Mouse (Mus musculus) retina, embryonic 14.5 days (tissue): Measurements from ENCODE around the gene Hrh2.

Experiments
- DNase-seq: peaks from one replicate; pipeline ENCODE4 v3.0.0-alpha.2; 2015; ENCODE audit warnings: low spot score

The Hrh2 gene

DNA sequence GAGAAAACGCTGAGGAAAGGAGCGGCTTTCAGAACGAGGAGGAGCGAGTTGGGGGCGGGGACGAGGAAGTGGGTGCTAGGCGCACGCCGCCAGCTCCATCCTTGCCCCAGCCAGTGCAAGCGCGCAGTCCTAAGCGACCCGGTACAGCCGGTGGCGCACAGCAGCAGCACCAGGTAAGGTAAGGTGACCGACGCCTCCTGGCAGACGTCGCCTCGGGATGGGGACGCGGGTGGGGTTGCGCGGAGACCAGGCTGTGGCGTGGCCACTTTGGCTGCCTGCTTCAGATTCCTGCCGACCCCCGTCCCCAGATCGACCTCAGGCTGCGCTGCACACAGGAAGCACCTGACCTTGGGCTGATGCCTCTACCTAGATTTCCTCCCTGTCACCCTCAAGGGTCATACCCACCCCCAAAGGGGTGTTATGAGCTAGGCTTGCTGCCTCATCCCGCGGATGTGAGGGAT lies at the start of gene Hrh2:
Hrh2 (plus strand) TSS at position 109 of the 461 bp plus-strand sequence.
- no peak for DNase-seq

DNA sequence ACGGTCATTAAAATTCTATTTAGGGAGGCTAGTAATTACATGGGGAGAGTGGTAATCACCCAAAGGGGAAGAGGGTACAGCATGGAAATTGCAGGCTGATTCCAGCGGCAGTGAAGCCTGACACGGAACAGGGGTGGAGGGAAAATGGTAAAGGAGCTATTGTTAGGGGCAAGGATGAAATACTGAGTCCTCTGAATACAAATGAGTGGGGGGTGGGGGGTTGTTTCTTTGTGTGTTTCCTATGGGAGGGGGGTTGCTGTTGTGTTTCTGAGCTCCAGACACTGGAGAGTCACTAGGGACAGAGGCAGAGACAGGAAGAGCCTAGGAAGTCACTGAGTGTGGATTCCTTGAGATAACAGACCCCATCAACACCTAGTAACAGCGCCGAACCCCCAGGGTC lies 48.1 kb upstream of the Hrh2 start:
- DNase-seq: no peak

DNA sequence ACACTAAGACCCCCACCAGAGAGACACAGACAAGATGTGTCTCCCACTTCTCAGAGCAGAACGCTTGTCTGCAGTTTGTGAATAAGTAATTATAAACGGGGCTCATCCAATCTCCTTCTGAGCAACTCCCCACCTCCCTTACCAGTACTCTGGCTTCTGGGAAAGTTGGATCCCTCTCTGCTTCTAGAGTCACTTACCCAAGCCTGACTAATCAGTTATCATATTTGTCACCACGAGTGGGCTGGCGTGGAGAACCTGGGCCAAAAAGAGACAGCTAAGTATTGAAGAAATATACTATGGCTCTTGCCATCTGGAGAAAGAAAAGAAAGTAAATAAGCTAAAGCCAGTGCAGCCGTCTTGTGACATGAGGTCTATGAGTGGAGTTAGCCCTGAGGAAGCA lies 47.3 kb upstream of the Hrh2 start:
- DNase-seq: no peak

DNA sequence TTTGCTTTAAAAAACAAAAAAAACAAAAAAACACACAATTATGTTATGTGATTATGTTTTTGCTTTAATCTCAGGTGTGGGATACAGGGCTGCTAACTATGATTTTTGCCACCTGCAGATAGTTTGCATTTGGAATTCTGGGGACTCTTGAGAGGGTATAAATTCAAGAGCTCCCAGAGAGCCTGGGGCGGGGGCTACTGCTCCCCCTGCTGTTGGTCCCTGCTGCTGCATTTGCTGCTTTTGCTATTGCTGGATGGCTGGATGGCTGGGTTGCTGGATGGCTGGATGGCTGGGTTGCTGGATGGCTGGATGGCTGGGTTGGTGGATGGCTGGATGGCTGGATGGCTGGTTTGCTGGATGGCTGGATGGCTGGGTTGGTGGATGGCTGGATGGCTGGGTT lies 44.6 kb upstream of the Hrh2 start:
- DNase-seq: peak; percentile 27

DNA sequence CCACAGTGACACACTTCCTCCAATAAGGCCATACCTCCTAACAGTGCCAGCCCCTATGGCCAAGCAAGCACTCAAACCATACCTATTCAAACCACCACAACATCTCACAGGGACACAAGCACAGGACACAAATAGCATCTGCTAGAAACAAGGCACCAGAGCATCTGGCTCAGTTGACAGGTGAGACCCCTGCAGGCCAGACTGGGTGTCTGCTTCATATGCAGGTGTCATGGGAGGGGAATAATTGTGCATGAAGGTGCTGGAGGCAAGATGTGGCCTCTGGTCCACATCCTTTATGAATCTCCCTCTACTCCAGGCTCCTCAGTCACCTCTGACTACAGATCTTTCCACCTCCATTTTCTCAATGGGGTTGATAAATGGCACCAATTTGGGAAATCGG lies 39.5 kb upstream of the Hrh2 start:
- DNase-seq: no peak

DNA sequence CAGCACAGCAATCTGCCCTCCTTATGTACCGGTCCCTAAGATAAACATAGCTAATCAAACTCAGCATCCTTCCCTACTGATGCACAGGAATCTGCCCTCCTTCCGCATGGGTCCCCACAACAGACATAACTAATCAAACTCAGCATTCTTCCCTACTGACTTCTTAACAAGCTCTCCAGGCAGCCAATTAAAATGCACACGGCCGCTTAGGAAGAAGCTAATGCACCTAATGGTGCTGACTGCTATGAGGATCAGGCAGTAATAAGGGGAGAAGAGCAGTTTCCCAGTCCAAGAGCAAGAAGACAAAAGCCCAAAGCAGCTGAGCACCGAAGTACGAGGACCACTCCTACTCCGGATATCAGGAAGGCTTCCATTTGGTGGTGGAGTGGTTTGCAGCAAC lies 39.0 kb upstream of the Hrh2 start:
- peak; percentile 61 for DNase-seq

DNA sequence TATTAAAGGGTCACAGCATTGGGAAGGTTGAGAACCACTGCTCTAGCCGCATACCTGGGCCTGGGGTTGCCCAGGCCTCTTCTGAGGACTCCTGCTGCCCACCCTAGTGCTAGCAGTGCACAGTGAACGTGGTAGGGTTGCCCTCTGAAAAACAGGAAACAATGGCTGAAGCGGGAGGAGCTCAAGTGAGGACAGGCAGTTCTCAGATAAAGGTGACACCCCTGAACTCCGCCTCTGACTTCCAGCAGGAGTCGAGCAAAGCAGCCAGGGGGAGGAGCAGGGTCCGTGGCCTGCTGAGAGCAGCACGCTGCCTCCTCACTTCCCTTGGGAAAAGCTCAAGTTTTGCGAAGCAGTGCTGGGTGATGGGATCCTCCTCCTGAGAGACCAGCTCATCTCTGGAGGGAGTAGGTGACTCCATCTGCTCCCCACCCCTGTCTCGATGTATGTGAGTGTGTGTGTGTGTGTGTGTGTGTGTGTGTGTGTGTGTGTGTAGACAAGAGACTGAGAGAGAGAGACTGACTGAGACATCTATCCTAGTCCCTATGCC lies 38.2 kb upstream of the Hrh2 start:
- DNase-seq: no peak

DNA sequence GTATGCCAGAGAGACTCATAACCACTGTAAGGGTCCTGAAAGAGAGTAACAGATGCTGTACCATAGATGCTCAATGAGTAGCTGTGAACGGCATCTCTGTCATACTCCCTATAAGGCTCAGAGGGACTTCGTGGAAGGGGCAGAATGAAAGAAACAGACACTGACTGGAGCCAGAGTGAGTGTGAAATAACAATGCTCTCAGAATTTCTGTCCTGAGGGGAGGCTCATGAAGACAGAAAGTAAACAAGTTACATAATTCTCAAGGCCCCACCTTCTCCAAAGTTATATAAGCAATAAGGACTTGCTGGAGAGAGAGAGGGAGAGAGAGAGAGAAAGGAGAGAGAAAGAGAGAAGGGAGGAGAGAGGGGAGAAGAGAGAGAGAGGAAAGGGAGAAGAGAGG lies 36.1 kb upstream of the Hrh2 start:
- DNase-seq: no peak

DNA sequence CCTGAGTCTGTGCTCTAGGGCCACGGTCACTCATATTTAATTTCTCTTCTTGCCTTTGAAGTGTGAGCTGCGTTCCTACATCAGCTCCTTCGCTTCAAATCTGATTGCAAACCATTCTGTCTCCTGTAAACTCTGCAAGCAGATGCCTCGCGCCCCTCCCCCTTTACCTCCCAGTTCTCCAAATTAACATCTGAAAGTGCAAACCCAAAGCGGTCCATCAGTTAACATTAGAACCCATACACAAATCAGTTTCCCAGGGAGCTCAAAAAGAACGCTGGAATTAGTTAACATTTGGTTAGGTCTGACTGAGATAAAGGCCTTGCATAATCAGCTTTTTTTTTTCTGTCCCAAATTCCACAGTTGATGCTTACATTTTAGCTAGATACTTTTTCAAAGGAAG lies 32.7 kb upstream of the Hrh2 start:
- no peak for DNase-seq

DNA sequence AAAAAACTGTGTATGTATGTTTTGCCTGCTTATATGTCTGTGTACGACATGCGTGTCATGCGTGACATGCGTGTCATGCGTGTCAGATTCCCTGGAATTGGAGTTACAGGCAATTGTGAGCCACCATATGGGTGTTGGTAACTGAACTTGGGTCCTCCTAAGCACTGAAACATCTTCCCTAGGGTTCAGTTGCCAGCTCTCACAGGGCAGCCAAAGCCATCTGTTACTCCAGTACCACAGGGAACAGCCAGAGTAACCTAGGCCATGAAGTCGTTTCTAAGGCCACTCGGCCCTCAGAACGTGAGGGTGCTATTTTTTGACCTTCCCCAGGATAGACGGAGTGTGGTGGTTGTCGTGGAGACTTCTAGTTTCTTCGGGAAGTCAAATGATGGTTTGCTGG lies 32.2 kb upstream of the Hrh2 start:
- DNase-seq: no peak

DNA sequence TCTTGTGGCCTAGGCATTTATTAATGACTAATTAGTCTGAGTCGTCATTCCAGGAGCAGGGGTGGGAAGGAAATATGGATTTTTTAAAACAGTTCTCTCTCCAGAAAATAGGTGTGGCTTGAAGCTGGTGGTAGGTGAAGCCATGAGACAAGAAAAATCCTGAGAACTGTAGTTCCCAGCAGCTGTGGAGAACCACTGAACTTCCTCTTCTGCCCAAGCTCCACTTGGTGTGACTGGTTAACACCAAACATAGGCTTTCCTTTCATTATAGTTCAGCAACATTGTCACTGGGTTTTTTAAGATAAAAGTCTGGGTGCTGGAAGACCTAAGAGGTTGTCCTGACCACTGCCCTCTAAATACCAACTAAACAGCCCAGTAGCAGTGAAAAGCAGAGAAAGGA lies 31.4 kb upstream of the Hrh2 start:
- no peak for DNase-seq

DNA sequence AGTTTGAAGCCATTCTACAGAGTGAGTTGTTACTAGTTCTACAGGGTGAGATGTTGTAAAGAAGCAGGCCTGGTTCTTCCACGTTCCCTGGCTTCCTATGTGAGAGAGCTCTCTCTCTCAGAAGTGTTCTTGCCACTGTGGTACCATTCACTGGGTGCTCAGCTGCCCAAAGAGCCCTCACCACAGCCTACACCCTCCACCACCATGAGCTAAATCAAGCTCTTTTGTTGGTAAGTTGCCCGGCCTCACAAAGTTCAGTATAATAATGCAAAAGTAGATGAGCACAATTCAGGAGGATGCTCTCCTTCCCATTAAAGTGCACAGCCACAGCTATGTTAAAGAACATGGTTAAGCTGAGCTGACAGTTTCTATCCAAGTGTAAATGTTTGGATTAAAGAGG lies 30.4 kb upstream of the Hrh2 start:
- no peak for DNase-seq

DNA sequence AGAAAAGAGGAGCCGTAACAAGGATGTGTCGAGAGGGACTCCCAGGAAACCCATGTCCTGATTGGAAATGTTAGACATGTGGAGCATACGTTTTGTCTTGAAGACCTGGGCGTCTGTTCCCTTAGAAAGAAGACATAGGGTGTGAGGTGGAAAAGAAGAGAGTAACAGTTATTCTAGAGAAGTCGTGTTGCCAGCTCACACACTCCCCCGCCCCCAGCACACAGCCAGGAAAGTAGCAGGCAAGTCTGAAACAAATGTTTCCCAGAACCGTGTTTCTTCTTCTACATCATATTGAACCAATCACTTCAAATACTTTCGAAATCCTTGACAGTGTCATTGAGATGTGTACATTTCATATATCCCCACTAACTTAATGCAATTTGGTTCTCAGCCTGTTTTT lies 28.6 kb upstream of the Hrh2 start:
- no peak for DNase-seq

DNA sequence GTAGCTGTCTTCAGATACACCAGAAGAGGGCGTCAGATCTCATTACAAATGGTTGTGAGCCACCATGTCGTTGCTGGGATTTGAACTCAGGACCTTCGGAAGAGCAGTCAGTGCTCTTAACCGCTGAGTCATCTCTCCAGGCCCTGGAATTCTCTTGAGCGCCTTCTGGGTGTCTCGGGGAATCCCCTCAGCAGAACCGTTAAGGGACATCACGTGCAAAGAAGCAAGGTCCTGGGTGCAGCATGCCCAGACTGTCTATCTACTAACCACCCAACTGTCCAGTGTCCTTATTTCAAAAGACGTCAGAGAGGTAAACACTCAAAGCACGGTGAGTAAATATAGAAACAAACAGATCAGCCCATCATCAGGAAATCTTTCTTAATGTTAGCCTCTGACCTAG lies 27.5 kb upstream of the Hrh2 start:
- no peak for DNase-seq

DNA sequence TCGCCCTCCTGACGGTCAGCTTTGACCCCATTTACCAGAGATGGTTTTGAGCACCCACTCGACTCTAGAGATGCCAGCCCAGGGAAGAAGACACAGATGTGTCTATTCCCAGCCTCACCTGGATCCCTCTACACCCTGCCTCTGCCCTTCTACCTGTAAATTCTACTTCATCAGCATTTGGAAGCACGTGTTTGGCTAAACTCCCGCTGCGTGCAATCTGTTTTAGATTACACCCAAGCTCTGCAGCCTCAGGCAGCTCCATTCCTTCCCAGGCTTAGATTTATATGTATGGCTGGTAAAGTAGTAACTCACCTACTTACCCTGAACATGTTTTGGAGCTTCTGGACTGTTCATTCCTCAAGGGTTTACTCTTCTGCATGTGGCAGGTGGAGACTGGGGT lies 26.9 kb upstream of the Hrh2 start:
- DNase-seq: no peak

DNA sequence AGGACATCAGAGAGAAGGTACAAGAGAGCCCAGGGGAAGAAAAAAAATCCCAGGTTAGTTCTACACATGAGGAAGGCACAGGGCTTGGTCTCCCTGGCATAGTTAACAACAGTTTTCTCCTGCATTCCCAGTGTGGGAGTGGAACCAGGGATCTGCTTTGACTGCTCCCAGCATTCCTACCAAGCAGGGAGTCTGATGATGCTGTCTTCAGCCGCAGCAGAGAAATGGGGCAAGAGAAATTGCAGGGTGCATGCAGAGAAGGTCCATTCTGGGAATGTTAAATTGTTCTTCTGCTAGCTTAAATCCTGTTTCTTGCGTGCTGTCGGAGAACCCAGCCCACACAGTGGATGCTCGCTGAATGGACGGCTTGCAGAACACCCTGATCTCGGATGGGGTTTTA lies 26.2 kb upstream of the Hrh2 start:
- no peak for DNase-seq

DNA sequence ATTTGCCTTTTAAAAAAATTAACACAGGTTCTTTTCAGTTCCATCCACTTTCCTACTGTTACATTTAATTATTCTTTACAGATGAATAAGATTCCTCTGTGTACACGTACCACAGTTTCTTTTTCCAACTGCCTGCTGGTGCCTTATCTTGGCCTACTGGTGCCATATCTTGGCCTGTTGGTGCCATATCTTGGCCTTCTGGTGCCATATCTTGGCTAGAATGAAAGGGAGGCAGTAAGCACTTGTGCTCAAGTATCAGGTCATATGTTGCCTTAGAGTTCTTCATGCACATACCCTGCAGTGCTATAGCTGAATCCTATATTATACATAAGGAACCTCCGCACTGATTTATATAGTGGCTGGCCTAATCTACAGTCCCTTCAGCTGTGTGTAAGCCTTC lies 24.9 kb upstream of the Hrh2 start:
- no peak for DNase-seq

DNA sequence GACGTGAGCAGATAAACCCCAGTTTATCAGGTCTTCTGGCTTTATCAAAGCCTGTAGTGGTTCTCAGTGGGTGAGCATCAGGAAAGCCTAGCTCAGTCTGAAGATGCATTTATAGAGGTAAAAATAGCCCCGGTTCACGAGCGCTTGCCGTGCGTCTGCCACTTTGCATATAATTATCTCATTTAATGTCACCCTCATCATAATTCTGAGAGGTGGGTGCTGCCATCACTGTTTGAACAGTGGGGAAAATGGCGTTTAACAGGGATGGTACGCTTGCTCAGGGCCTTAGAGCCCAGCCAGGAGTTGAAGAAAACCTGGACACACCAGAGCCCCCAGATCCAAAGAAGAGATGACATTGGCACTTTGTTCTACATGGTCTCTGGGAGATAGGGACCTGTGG lies 23.3 kb upstream of the Hrh2 start:
- DNase-seq: no peak

DNA sequence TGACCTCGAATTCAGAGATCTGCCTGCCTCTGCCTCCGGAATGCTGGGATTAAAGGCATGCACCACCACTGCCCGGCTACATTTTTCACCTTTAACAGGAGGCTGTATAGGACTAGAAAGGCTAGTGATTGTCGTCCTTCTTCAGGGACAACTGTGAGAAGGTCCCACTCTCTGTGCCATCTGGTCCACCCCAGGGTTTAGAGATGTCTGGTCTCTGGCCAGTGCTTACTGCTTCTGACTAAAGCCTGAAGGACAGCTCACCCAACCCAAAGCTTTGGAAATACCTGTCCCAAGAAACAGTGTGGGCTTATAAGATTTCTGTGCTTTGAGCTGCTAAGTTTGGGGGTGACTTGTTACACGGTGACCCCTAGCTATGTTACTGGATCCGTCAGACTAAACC lies 21.6 kb upstream of the Hrh2 start:
- DNase-seq: no peak

DNA sequence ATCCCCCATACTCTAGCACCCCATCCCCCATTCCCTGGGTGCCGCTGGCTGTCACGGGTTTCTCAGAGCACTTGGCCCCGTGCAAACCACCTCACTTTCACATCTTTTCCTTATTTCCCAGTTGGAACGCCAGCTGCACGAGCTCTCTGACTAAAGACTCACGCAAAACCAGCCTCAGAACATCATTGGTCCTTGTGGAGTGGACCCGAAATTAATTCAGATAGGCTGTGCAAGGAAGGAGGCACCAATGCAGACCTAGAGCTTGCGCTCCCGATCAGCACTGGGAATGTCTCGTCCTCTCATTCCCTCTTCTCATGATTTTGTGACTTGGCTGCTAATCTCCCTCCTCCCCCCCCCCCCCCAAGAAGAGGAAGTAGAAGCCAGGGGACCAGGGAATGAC lies 20.6 kb upstream of the Hrh2 start:
- DNase-seq: no peak

DNA sequence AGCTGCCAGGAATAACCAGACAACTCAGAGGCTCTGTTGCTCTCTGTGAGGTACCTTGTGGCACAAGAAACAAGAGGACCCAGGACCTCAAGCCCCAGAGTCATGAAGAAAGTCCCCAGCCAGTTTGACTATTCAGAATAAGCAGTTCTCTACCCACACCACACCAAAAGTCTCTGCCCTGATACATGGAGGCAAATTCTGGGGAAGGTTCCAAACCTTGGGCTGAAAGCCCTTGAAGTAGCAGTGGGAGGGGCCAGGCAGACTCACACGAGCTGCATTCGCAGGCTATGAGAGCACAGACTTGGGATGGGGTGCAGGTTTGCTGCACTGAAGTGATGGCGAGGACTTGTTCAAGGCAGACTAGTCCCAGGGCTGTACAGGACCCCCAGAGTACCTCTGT lies 20.2 kb upstream of the Hrh2 start:
- DNase-seq: no peak

DNA sequence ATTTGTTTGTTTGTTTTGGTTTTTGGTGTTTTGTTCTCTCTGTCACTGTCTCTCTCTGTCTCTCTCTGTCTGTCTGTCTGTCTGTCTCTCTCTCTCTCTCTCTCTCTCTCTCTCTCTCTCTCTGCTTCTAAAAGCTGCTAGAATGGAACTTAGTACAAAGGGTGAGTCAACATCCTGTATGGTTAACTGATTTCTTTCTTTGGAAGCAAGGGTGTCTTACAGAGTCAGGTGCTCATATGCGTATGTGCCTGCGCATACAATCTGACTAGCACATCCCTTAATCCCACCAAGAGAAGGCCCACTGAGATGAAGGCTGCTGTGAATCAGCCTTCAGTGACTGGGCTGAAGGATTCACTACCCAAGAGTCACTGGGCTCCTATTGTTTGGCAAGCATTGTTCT lies 18.0 kb upstream of the Hrh2 start:
- no peak for DNase-seq

DNA sequence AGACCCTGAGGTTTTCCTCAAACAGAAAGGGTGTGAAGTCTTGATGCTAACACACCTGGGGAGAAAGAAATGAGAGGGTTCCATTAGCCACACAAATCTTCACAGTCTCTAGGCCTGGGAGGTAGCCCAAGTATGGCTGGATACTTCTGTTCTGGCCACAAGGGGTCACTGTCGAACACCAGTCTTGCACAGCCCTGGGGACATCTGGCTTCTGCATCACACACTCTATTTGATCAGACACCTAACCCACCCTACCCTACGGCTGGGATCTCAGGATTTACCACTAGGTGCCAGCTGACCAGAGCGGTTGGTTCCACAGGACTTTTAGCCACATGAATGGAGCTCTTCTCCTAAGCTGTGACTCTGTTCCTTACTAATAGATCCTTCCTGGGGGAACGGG lies 17.2 kb upstream of the Hrh2 start:
- DNase-seq: no peak

DNA sequence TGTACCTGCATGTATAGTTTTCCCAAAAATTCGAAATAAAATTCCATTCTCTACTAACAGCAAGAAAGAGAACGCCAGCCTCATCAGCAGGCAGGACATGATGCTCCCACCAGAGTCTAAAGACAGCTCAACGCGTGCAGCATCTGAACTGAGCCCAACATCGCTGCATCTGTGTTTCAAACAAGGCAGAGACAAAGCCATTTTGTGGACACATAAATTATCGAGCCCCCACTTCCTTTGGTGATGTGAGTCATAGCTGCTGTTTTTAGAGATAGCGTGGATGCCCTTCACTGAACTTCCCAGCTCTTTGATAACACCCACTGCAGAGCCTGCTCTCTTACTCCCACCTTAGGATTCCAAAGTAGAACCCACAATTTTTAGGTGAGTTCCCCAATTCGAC lies 16.5 kb upstream of the Hrh2 start:
- no peak for DNase-seq

DNA sequence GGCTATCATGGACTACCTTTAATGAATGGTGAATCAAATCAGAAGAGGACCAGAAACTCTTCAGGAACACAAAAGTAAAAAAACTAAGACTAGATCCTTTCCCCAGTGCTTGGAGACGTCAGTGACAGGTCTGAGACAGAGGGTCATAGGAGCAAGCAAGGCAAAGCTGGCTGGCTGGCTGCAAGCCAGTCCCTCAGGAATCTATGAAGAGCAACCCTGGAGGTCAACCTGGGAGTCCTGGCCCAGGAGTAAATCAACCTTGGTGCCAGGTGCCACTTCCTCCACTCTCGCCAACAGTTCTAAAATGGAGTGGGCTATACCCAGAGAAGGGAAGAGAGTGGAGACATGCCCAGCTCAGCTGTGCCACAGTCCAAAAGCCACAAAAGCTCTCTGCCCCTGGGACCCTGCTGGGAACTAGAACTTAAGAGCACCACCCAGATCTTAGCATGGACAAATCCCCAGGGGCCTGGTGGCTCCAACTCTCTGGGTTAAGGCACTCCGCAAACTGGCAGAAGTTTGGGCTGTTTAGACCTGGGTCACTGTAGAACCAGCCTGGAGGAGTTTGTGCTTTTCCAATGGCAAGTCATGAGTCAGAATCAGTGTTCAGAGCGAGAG lies 15.4 kb upstream of the Hrh2 start:
- no peak for DNase-seq
